Mouse (Mus musculus): Measurements from ENCODE around the gene Itpr1.

GRCm38 (mm10) chr6:108172219-108172618, 40.7 kb upstream of the Itpr1 start:
- TF ChIP-seq CTCF (IDR thresholded peaks at IDR 0.05; ENCODE audit: low read depth, low read length): peak; percentile 17; the same call in 1 of the 2 replicates
- TF ChIP-seq POLR2A (IDR thresholded peaks at IDR 0.05; ENCODE audit: extremely low read depth, insufficient read depth, low read length): no peak
